Mouse (Mus musculus) kidney, postnatal 10 days (tissue): Measurements from ENCODE around the gene AY074887.
"Not testable (repeated sequence)": the region's sequence is repeated elsewhere in the genome, so short reads cannot be mapped to it uniquely, and the experiment has no call there.

ENCODE experiments used
- DNase-seq: peaks from one replicate; pipeline ENCODE4 v3.0.0; 2021; ENCODE audit warnings: mixed read lengths

AY074887 gene

GRCm38 (mm10) chr9:54950575-54951321 is at the start of gene AY074887, which contains the start of gene Psma4:
TSS of gene AY074887 (minus strand) at chr9:54950998.
TSS of gene Psma4 (plus strand) at chr9:54950790.
- peak; percentile 97 for DNase-seq

- DNase-seq = no peak
These were observed 44.8 kb upstream of the AY074887 start for GRCm38 (mm10) chr9:54995645-54996044.

GRCm38 (mm10) chr9:54994381-54994780 is 43.6 kb upstream of the AY074887 start:
- DNase-seq = no peak

- DNase-seq = no peak
These were observed 39.6 kb upstream of the AY074887 start for GRCm38 (mm10) chr9:54990362-54990761.

- no peak for DNase-seq
These were observed 31.6 kb upstream of the AY074887 start for GRCm38 (mm10) chr9:54982401-54982800.

- DNase-seq = peak; percentile 65
These were observed 30.7 kb upstream of the AY074887 start for GRCm38 (mm10) chr9:54981291-54982191.

- no peak for DNase-seq
These were observed 29.9 kb upstream of the AY074887 start, which contains the start of gene Chrna5 for GRCm38 (mm10) chr9:54980674-54981073. TSS of gene Chrna5 (plus strand) at chr9:54980880.

- DNase-seq = no peak
These were observed 19.3 kb upstream of the AY074887 start for GRCm38 (mm10) chr9:54969972-54970637.

GRCm38 (mm10) chr9:54963669-54964068 is 12.9 kb upstream of the AY074887 start:
- DNase-seq = no peak

- no peak for DNase-seq
These were observed 10.3 kb upstream of the AY074887 start for GRCm38 (mm10) chr9:54961059-54961458.

- DNase-seq = not testable (repeated sequence)
These were observed 636 bp downstream of the AY074887 start for GRCm38 (mm10) chr9:54950162-54950561.

- DNase-seq = no peak
These were observed 1.3 kb downstream of the AY074887 start for GRCm38 (mm10) chr9:54949465-54949864.

- DNase-seq = no peak
These were observed 4.5 kb downstream of the AY074887 start for GRCm38 (mm10) chr9:54946256-54946655.

GRCm38 (mm10) chr9:54944467-54944866 is 6.3 kb downstream of the AY074887 start:
- DNase-seq = no peak

- no peak for DNase-seq
These were observed 8.7 kb downstream of the AY074887 start for GRCm38 (mm10) chr9:54942071-54942470.

GRCm38 (mm10) chr9:54932379-54932778 is 18.4 kb downstream of the AY074887 start:
- no peak for DNase-seq

- no peak for DNase-seq
These were observed 19.0 kb downstream of the AY074887 start for GRCm38 (mm10) chr9:54931765-54932164.

GRCm38 (mm10) chr9:54930741-54931140 is 20.1 kb downstream of the AY074887 start:
- no peak for DNase-seq

- peak; percentile 45 for DNase-seq
These were observed 30.9 kb downstream of the AY074887 start for GRCm38 (mm10) chr9:54919946-54920345.

GRCm38 (mm10) chr9:54918781-54919180 is 32.0 kb downstream of the AY074887 start:
- no peak for DNase-seq

GRCm38 (mm10) chr9:54918191-54918590 is 32.6 kb downstream of the AY074887 start:
- no peak for DNase-seq

- peak; percentile 94 for DNase-seq
These were observed 33.7 kb downstream of the AY074887 start, which contains the start of gene Hykk for GRCm38 (mm10) chr9:54917010-54917677. TSS of gene Hykk (plus strand) at chr9:54917283.
